Mouse (Mus musculus) heart, embryonic 13.5 days (tissue): Measurements from ENCODE around the gene Prkn. TPM values are rescaled to one million over a fixed set of nuclear protein-coding genes. Genes with fewer than 3 reads are reported as not detected.

Experiments used
- ATAC-seq: fragments of 200-750 bp; cut with Nextera tagmentation; 2 replicates; pipeline ENCODE4 v1.8.0; 2017; ENCODE audit warnings: moderate TSS enrichment; ENCODE audit not compliant: insufficient number of reproducible peaks, low FRiP score, low TSS enrichment; ENCODE audit errors: extremely low read depth
- H3K27ac ChIP-seq: fragments of 300-500 bp; sonication (generic); replicated peaks from 2 replicates; pipeline ENCODE4 v1.5.1; 2015; ENCODE audit warnings: moderate library complexity, mild to moderate bottlenecking, inconsistent platforms
- H3K27me3 ChIP-seq: fragments of 300-500 bp; sonication (generic); replicated peaks from 2 replicates; pipeline ENCODE4 v1.6.1; 2015; ENCODE audit warnings: mild to moderate bottlenecking, inconsistent platforms
- H3K36me3 ChIP-seq: fragments of 300-500 bp; sonication (generic); 2 replicates; pipeline ENCODE4 v1.6.1; 2015; ENCODE audit warnings: mild to moderate bottlenecking, inconsistent platforms
- H3K4me1 ChIP-seq: fragments of 300-500 bp; sonication (generic); 2 replicates; pipeline ENCODE4 v1.6.1; 2015; ENCODE audit warnings: inconsistent platforms
- H3K4me2 ChIP-seq: fragments of 300-500 bp; sonication (generic); 2 replicates; pipeline ENCODE4 v1.6.1; 2015; ENCODE audit warnings: inconsistent platforms, mild to moderate bottlenecking, moderate library complexity
- H3K4me3 ChIP-seq: fragments of 300-500 bp; sonication (generic); 2 replicates; pipeline ENCODE4 v1.5.1; 2015; ENCODE audit warnings: moderate library complexity, mild to moderate bottlenecking, inconsistent platforms
- H3K9ac ChIP-seq: fragments of 300-500 bp; sonication (generic); 2 replicates; pipeline ENCODE4 v1.6.1; 2015; ENCODE audit warnings: inconsistent platforms, mild to moderate bottlenecking, moderate library complexity
- H3K9me3 ChIP-seq: fragments of 300-500 bp; sonication (generic); 2 replicates; pipeline ENCODE4 v1.6.1; 2016; ENCODE audit warnings: inconsistent platforms
- WGBS: fragments of 180-500 bp; shearing (Covaris S2); methylation state at CpG from one replicate; pipeline ENCODE4 v1.1.7; 2015; ENCODE audit warnings: mixed read lengths; 5-methylcytosine and 5-hydroxymethylcytosine counted together
- polyA plus RNA-seq: library from polyadenylated mRNA; unstranded; fragments of >200 nt; fragmentation: Nextera tagmentation; extraction: Ambion mirVana; gene quantifications from 2 replicates; pipeline ENCODE4 v1.2.1, GENCODE M21; 2015

Prkn gene
- polyA plus RNA-seq, 1 experiment from 2014 or later: 1.8 TPM

DNA sequence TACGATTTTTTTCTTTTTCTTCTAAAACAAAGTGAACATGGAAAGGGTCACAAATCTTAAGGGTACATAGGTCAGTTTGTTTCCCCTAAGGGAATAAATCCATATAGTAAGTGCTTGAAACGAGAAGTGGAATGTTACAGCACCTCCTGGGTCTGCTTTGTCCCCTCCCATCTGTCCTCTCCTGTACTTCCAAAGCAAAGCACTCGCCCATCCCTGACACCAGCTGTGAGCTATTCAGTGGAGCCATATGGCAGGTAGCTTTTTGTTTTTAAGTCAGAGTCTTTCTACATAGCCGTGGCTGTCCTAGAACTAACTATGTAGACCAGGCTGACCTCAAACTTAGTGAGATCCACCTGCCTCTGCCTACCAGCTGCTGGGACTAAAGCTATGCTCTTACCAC, 1266.1 kb downstream of the Prkn start:
- WGBS: 53% methylated on average over 4 of the region's 4 CpGs
- H3K27ac ChIP-seq: no peak overlapping the region
- H3K36me3 ChIP-seq: no peaks in the 10 kb centered on the region
- H3K4me3 ChIP-seq: no peak overlapping the region
- H3K4me1 ChIP-seq: no peaks in the 10 kb centered on the region
- H3K4me2 ChIP-seq: no peak overlapping the region
- H3K9ac ChIP-seq: no peak overlapping the region
- no peak for ATAC-seq
- 0 out of 2 replicates have a peak, but pooled peaks cover 3% of the 10 kb centered on the region for H3K27me3 ChIP-seq
- 0 out of 2 replicates have a peak, but pooled peaks cover 6% of the 10 kb centered on the region for H3K9me3 ChIP-seq

Other genes with a start within 250 kb of the Prkn start
- gene Pacrg, start 73 bp upstream of the Prkn start, polyA plus RNA-seq: 0.64 and 0.71 TPM in 2 replicates